Mouse (Mus musculus) hindbrain, embryonic 16.5 days (tissue): ENCODE measurements around the gene Akr1c12. TPM values are rescaled to one million over a fixed set of nuclear protein-coding genes. Genes with fewer than 3 reads are reported as not detected.
"Not testable (repeated sequence)": the region's sequence is repeated elsewhere in the genome, so short reads cannot be mapped to it uniquely, and the experiment has no call there.

Experiments used
- ATAC-seq: fragments of 200-750 bp; cut with Nextera tagmentation; 2 replicates; pipeline ENCODE4 v1.8.0; 2017; ENCODE audit warnings: moderate TSS enrichment, moderate library complexity
- H3K27ac ChIP-seq: fragments of 300-500 bp; sonication (generic); 2 replicates; pipeline ENCODE4 v1.5.1; 2014; ENCODE audit warnings: low read depth, mild to moderate bottlenecking, control low read depth, low read length, moderate library complexity
- H3K27me3 ChIP-seq: fragments of 300-500 bp; sonication (generic); replicated peaks from 2 replicates; pipeline ENCODE4 v1.6.1; 2014; ENCODE audit warnings: low read length; ENCODE audit not compliant: control insufficient read depth, insufficient read depth
- H3K36me3 ChIP-seq: fragments of 300-500 bp; sonication (generic); 2 replicates; pipeline ENCODE4 v1.6.1; 2014; ENCODE audit warnings: mild to moderate bottlenecking, low read length, moderate library complexity, mixed read lengths; ENCODE audit not compliant: control insufficient read depth, insufficient read depth
- H3K4me1 ChIP-seq: fragments of 300-500 bp; sonication (generic); 2 replicates; pipeline ENCODE4 v1.6.1; 2014; ENCODE audit warnings: low read depth, low read length; ENCODE audit not compliant: control insufficient read depth, insufficient read depth
- H3K4me2 ChIP-seq: fragments of 300-500 bp; sonication (generic); 2 replicates; pipeline ENCODE4 v1.6.1; 2014; ENCODE audit warnings: mild to moderate bottlenecking, low read length, control low read depth, moderate library complexity
- H3K4me3 ChIP-seq: fragments of 300-500 bp; sonication (generic); 2 replicates; pipeline ENCODE4 v1.5.1; 2014; ENCODE audit warnings: mild to moderate bottlenecking, low read length, control low read depth, moderate library complexity
- H3K9ac ChIP-seq: fragments of 300-500 bp; sonication (generic); 2 replicates; pipeline ENCODE4 v1.6.1; 2014; ENCODE audit warnings: low read depth, mild to moderate bottlenecking, control low read depth, low read length, moderate library complexity
- H3K9me3 ChIP-seq: fragments of 300-500 bp; sonication (generic); 2 replicates; pipeline ENCODE4 v1.6.1; 2014; ENCODE audit warnings: mild to moderate bottlenecking, low read length, moderate library complexity; ENCODE audit not compliant: control insufficient read depth
- WGBS: fragments of 180-500 bp; shearing (Covaris S2); extraction: QIAGEN DNeasy Blood & Tissue Kit; methylation state at CpG from one replicate; pipeline ENCODE4 v1.1.7; 2014; 5-methylcytosine and 5-hydroxymethylcytosine counted together
- polyA plus RNA-seq: library from polyadenylated mRNA; unstranded; fragments of >200 nt; fragmentation: Nextera tagmentation; extraction: Ambion mirVana; gene quantifications from 2 replicates; pipeline ENCODE4 v1.2.1, GENCODE M21; 2015

Gene Akr1c12
- polyA plus RNA-seq: 0.14 and 0.33 TPM in 2 replicates

DNA sequence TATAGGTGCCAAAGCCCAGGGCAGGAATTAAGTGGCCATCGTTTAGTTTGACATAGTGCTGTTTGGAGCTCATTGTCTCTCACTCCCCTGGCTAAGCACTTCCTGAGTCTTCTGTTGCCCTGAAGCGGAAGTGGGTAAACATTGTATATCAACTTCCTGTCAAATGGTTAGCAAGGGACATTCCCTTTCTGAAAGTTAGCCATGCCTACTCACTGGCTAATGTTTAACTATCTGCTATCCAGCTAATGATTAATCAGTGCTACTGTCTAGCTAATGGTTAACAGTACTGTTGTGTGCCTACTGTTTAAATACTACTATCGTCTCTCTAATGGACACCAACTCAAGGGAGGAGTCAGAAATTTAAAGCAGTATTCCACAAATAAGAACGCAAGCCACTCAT is at the start of gene Akr1c12:
TSS of gene Akr1c12 (minus strand) at position 150 of the 400 bp plus-strand sequence.
- no peak within 1 kb of the TSS for H3K27ac ChIP-seq
- no peaks in the 10 kb centered on the region for H3K9me3 ChIP-seq
- no peaks in the 10 kb centered on the region for H3K4me1 ChIP-seq
- no peak within 1 kb of the TSS for H3K4me3 ChIP-seq
- 67% methylated on average over 4 of the region's 4 CpGs for WGBS
- no peak within 1 kb of the TSS for H3K4me2 ChIP-seq
- ATAC-seq: no peak
- H3K36me3 ChIP-seq: no peaks in the 10 kb centered on the region
- no peaks in the 10 kb centered on the region for H3K27me3 ChIP-seq
- H3K9ac ChIP-seq: no peak within 1 kb of the TSS

DNA sequence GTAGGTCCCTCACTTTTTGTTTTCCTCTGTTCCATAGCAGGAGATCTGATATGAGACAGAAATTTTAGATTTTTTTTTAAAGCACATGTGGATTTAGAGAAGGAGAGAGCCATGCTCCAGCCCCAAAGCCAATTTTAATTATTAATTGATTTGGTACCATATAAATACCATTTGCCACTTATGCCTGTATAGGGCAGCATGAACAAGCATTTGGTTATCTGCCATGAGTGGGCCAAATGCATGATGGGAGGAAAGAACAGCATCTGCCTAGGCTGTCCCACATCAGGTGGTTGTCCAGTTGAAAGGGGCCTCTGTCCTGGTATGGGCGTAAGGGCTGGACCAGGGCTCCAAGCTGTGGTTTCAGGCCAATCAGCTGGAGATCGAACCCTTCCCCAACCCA is 39.5 kb upstream of the Akr1c12 start:
- Histone ChIP-seq H3K36me3 (no peaks in the 10 kb centered on the region), H3K9me3 (no peaks in the 10 kb centered on the region), H3K9ac (no peak overlapping the region), H3K4me1 (no peaks in the 10 kb centered on the region), H3K27me3 (no peaks in the 10 kb centered on the region), H3K4me2 (no peak overlapping the region), H3K4me3 (no peak overlapping the region), H3K27ac (no peak overlapping the region)
- ATAC-seq: no peak
- 86% methylated on average over 2 of the region's 2 CpGs for WGBS

DNA sequence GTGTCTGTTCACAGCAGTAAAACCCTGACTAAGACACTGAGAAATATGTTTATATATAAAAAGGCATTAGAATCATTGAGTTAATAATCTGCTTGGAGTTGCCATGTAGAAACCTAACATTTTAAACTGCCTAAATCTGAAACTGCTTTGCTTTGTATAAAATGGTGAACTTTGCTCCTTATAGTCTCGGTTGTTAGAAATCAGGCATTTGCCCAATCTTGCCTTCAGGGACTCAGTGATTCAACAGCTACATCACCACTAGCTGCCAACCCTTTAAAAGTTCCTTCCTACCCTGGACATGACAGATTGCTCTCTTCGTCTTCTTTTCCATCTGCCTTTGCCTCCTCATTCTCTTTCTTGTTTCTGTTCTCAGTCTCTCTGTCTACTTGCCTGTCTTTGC is 34.7 kb upstream of the Akr1c12 start:
- ATAC-seq: no peak
- 88% methylated on average over 2 of the region's 2 CpGs for WGBS
- no peaks in the 10 kb centered on the region for H3K27me3 ChIP-seq

DNA sequence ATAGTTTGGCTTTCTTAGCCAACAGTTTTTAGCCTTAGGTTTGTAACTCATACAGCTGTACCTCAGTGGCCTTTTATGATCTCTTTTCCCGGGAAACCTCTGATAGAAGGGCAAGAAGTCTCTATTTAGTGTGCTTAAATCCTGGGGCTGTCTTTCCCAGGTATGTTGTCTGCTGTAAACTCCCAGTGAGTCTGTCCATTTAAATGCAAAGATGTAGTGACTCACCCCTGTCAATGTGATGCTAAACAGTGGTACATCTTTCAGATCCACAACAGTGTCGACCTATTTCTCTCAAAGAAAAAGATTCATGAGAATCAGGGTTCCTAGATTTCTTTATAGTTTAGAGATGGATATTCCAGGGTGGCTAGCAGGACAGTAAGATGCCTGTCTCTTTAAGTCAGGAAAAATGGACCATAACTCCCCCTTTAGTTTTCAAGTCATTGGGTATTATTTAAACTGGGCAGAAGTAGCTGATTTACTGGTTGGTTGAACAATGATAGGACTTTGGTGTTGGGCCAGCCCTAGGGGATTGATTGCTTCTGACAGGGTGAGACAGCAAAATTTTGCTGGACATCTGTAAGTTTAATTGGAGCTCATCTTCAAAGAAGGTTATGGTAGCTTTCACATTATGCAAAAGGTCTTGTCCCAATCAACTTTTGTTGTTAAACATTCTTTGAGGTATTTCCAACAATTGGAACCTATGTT is 25.8 kb upstream of the Akr1c12 start:
- Histone ChIP-seq H3K9me3 (no peaks in the 10 kb centered on the region), H3K4me1 (no peaks in the 10 kb centered on the region), H3K36me3 (no peaks in the 10 kb centered on the region), H3K27ac (no peak overlapping the region), H3K4me3 (no peak overlapping the region), H3K4me2 (no peak overlapping the region), H3K9ac (no peak overlapping the region), H3K27me3 (no peaks in the 10 kb centered on the region)
- whole genome bisulfite sequencing: 43% methylated on average over 2 of the region's 2 CpGs
- no peak for ATAC-seq

More for the DNA sequence above, 34.7 kb upstream of the Akr1c12 start:
- H3K4me3 ChIP-seq: no peak overlapping the region
- no peak overlapping the region for H3K9ac ChIP-seq
- no peaks in the 10 kb centered on the region for H3K36me3 ChIP-seq
- no peak overlapping the region for H3K27ac ChIP-seq
- H3K9me3 ChIP-seq: no peaks in the 10 kb centered on the region
- no peak overlapping the region for H3K4me2 ChIP-seq
- H3K4me1 ChIP-seq: no peaks in the 10 kb centered on the region

DNA sequence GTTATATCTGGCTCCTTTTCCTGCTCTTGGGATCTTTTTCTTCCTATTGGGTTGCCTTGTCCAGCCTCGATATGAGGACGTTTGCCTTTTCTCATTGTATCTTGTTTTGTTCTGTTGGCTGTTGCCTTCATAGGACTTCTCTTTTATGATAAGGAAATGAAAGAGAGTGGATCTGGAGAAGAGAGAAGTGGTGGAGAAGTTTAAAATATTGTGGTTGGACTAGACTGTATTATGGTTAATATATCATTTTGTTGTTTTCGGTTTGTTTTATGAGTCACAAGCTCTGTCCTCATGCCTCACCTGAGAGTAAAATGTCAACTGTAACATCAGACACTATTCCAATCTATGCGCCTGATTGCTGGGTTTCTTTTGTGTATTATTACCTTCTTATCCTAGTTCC is 17.8 kb upstream of the Akr1c12 start:
- no peak overlapping the region for H3K27ac ChIP-seq
- H3K4me3 ChIP-seq: no peak overlapping the region
- H3K9ac ChIP-seq: no peak overlapping the region
- H3K9me3 ChIP-seq: no peaks in the 10 kb centered on the region
- H3K4me2 ChIP-seq: no peak overlapping the region
- no peak for ATAC-seq
- H3K4me1 ChIP-seq: no peaks in the 10 kb centered on the region
- H3K36me3 ChIP-seq: no peaks in the 10 kb centered on the region
- H3K27me3 ChIP-seq: no peaks in the 10 kb centered on the region
- 96% methylated on average over 4 of the region's 4 CpGs for WGBS

DNA sequence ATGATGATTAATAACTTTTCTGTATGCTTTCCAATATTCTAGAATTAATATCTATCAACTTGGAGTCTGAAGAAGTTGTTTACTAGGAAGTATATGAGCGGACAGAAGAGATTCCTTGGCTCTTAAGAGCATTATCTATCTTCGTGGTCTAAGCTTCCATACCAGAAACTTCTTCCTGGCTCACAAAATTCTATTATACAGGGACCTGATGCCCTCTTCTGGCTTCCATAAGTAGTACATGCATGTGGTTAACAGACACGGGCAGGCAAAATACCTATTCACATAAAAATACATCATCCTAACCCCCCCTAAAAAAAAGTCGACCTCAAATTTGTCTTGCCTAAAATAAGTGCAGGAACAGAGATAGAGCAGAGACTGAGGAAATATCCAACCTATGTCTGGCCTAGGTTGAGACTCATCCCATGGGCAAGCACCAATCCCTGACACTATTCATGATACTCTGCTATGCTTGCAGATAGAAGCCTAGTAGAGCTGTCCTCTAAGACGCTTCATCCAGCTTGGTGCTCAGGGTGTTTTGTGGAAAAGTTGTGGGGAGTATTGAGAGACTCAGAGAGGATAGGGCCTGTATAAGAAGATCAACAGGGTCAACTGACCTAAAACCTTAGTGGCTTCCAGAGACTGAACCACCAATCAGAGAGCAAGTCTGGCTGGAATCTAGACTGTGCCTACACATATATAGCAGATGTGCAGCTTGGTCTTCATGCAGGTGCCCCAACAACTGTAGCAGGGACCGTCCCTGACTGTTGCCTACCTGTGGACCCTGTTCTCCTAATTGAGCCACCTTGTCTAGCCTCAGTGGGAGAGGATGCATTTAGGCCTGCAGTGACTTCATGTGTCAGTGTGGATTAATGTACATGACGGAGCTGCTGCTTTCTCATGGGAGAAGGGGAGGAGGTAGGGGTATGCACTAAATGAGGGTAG is 2.5 kb upstream of the Akr1c12 start:
- ATAC-seq: peak; percentile 86
- 42% methylated on average over 7 of the region's 7 CpGs for WGBS
- Histone ChIP-seq H3K4me1 (no peaks in the 10 kb centered on the region), H3K9me3 (no peaks in the 10 kb centered on the region), H3K27ac (no peak overlapping the region), H3K4me3 (no peak overlapping the region), H3K36me3 (no peaks in the 10 kb centered on the region), H3K4me2 (no peak overlapping the region), H3K27me3 (no peaks in the 10 kb centered on the region), H3K9ac (no peak overlapping the region)

DNA sequence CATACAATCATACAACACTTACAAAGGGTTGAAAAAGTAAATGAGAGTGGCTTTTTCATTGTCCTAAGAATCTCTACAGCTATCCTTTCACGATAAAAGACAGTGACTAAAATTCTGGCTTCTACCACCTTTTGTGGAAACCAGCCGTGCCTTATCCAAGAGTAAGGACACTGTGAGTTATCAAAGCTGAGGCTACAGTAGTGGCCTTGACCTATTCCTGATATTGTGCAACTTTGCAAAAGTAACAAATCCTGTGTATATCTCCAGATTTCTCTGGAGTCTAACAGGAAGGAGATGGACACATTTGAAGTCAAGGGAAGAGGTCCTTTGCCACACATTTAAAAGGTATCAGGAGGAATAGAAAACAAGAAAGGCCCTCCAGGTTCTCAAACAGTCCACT is 1.7 kb downstream of the Akr1c12 start:
- Histone ChIP-seq H3K27me3 (no peaks in the 10 kb centered on the region), H3K36me3 (no peaks in the 10 kb centered on the region), H3K27ac (no peak overlapping the region), H3K9me3 (no peaks in the 10 kb centered on the region), H3K9ac (no peak overlapping the region), H3K4me1 (no peaks in the 10 kb centered on the region), H3K4me3 (no peak overlapping the region), H3K4me2 (no peak overlapping the region)
- ATAC-seq: no peak
- WGBS: 86% methylated on average over 2 of the region's 2 CpGs

DNA sequence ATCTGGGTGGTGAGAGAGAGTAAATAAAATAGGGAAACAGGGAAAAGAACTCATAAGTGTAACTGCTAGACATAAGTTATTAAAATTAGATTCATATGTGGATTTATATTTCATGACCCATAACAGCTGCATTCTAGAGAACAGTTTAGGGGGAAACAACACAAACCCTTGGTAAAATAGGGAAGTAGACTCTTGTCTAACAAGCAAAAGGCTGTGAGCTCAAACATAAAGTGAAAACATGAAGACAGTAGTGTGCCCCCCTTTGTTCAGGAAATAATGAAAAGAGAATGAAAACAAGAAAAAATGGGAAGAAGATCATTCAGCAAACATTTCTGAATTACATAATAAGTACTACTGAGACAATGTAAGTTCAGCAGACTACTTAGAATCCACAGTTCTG is 8.4 kb downstream of the Akr1c12 start:
- no peak for ATAC-seq
- H3K4me1 ChIP-seq: no peaks in the 10 kb centered on the region
- H3K27me3 ChIP-seq: no peaks in the 10 kb centered on the region
- no peaks in the 10 kb centered on the region for H3K36me3 ChIP-seq
- no peaks in the 10 kb centered on the region for H3K9me3 ChIP-seq
- no peak overlapping the region for H3K4me2 ChIP-seq
- H3K4me3 ChIP-seq: no peak overlapping the region
- H3K27ac ChIP-seq: no peak overlapping the region
- H3K9ac ChIP-seq: no peak overlapping the region

DNA sequence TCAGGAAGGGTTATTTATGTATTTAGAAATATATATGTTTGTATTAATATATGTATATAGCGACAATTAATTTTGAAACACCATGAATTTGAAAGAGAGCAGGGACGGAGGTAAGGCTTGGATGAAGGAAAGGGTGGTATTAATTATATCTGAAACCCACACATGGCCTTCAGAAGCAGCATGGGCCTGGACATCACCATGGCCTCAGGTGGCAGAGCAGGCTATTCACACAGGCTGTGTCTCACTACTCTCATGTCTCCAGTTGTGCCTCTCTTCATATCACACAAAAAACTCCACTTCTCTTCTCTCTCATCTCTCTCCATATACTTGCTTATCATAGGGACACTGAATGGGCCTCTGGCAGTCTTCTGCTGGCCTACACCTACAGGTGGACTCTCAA is 13.8 kb downstream of the Akr1c12 start:
- not testable (repeated sequence) for H3K9me3 ChIP-seq, H3K4me1 ChIP-seq, H3K4me2 ChIP-seq, H3K27ac ChIP-seq, H3K9ac ChIP-seq, H3K27me3 ChIP-seq, H3K4me3 ChIP-seq, ATAC-seq, H3K36me3 ChIP-seq
- WGBS: 94% methylated on average over 2 of the region's 2 CpGs
